14 mouse cellular contexts compared by ENCODE assay signal in the genomic region with DNA sequence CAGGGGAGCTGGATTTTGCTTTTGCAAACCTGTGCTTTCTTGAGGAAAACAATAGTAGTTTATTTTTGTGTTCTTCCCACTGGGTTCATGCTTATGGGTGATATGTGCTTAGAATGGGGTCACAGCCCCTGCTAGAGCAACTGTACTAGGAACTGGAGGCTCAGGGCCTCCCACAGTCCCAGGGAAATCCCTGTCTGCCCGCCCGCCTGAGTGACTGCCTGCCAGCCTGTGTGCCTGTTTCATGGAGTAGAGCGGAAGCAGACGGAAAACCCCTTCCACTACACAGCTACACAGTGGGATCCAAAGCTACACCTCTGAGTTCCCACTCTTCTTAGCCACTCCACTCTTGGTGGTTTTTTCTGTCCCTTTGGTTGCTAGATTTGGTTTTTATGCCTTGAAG. TPM values are rescaled to one million over a fixed set of nuclear protein-coding genes. Genes with fewer than 3 reads are reported as not detected.
DNase-seq lines count a peak whose midpoint lies in the region; ATAC-seq and TF ChIP-seq lines count a peak whose summit lies in the region.
"Had no signal": no experiment of that assay in that cellular context is flagged by ENCODE, and none has a peak within 500 bp of the region (broad histone marks: within the 10 kb centered on the region; RNA-seq: fewer than 3 reads in every experiment).

No protein-coding gene starts in this region.

- no peaks in the 10 kb centered on the region for H3K9me3 ChIP-seq in forebrain, embryonic 14.5 days (replicated peaks; ENCODE audit: control insufficient read depth, low read length)
- H3K9me3 ChIP-seq in forebrain, embryonic 12.5 days, result no peaks in the 10 kb centered on the region
- no peaks in the 10 kb centered on the region for H3K9me3 ChIP-seq in neural tube, embryonic 13.5 days
- H3K9me3 ChIP-seq: neural tube, embryonic 12.5 days had no signal

- H3K4me2 ChIP-seq in forebrain, embryonic 14.5 days (ENCODE audit: low read length), result no peak overlapping the region
- H3K4me2 ChIP-seq in forebrain, embryonic 12.5 days, result no peak overlapping the region
- no peak overlapping the region for H3K4me2 ChIP-seq in neural tube, embryonic 13.5 days
- H3K4me2 ChIP-seq: neural tube, embryonic 12.5 days had no signal

- H3K27me3 ChIP-seq in forebrain, embryonic 14.5 days (replicated peaks; ENCODE audit: control insufficient read depth, insufficient read depth, low read length), result no peaks in the 10 kb centered on the region
- no peaks in the 10 kb centered on the region for H3K27me3 ChIP-seq in forebrain, embryonic 12.5 days
- H3K27me3 ChIP-seq in kidney, adult 2 months (replicated peaks; ENCODE audit: control insufficient read depth, insufficient read depth, low read length), result no peaks in the 10 kb centered on the region
- 0 out of 2 replicates have a peak, but pooled peaks cover 1% of the 10 kb centered on the region for H3K27me3 ChIP-seq in neural tube, embryonic 13.5 days
- H3K27me3 ChIP-seq: neural tube, embryonic 12.5 days had no signal

- no peak overlapping the region for H3K9ac ChIP-seq in forebrain, embryonic 14.5 days (ENCODE audit: low read length)
- H3K9ac ChIP-seq in forebrain, embryonic 12.5 days, result no peak overlapping the region
- H3K9ac ChIP-seq in neural tube, embryonic 13.5 days, result no peak overlapping the region
- H3K9ac ChIP-seq: neural tube, embryonic 12.5 days had no signal

- DNase-seq in forebrain, embryonic 14.5 days (ENCODE audit: low spot score), result no peak
- DNase-seq in kidney, adult 2 months, result no peak
- DNase-seq in kidney, postnatal 10 days, result no peak
- no peak for DNase-seq in neural tube, embryonic 10.5 days (ENCODE audit: extremely low spot score, low spot score)
- no peak for DNase-seq in frontal cortex, adult 2 months (ENCODE audit: extremely low spot score in 1 of 2, low spot score in 1 of 2)
- DNase-seq in cerebellum, postnatal 10 days, result no peak
- DNase-seq: adrenal gland, postnatal 10 days; gastrocnemius, postnatal 25 days; heart, postnatal 36 days; kidney, adult 8-10 months; lung, adult 18-20 months had no signal

- H3K4me1 ChIP-seq in forebrain, embryonic 14.5 days (ENCODE audit: control insufficient read depth, insufficient read depth, low read length), result 0 out of 2 replicates have a peak, but pooled peaks cover 3% of the 10 kb centered on the region
- peaks cover 34% of the 10 kb centered on the region; the same call in 1 of the 2 replicates for H3K4me1 ChIP-seq in forebrain, embryonic 12.5 days
- peaks cover 9% of the 10 kb centered on the region for H3K4me1 ChIP-seq in kidney, adult 2 months (ENCODE audit: control insufficient read depth, insufficient read depth, low read length)
- H3K4me1 ChIP-seq in neural tube, embryonic 13.5 days (replicated peaks), result peaks cover 57% of the 10 kb centered on the region

- 87% methylated on average over 4 of the region's 4 CpGs for WGBS in forebrain, embryonic 14.5 days
- 90% methylated on average over 4 of the region's 4 CpGs for WGBS in forebrain, embryonic 12.5 days
- 97% methylated on average over 4 of the region's 4 CpGs for WGBS in kidney, adult 2 months
- 83% methylated on average over 4 of the region's 4 CpGs for WGBS in neural tube, embryonic 13.5 days

- H3K36me3 ChIP-seq in forebrain, embryonic 14.5 days (ENCODE audit: control insufficient read depth, insufficient read depth, low read length), result no peaks in the 10 kb centered on the region
- no peaks in the 10 kb centered on the region for H3K36me3 ChIP-seq in forebrain, embryonic 12.5 days (replicated peaks)
- no peaks in the 10 kb centered on the region for H3K36me3 ChIP-seq in kidney, adult 2 months (ENCODE audit: control insufficient read depth, insufficient read depth, low read length)
- H3K36me3 ChIP-seq in neural tube, embryonic 13.5 days, result no peaks in the 10 kb centered on the region
- H3K36me3 ChIP-seq: neural tube, embryonic 12.5 days had no signal

- ATAC-seq in forebrain, embryonic 14.5 days, result no peak
- no peak for ATAC-seq in forebrain, embryonic 12.5 days (ENCODE audit: low FRiP score)
- ATAC-seq in neural tube, embryonic 13.5 days (ENCODE audit: low read depth), result no peak

- H3K4me3 ChIP-seq in forebrain, embryonic 14.5 days (ENCODE audit: low read depth, low read length), result no peak overlapping the region
- H3K4me3 ChIP-seq in forebrain, embryonic 12.5 days (replicated peaks), result no peak overlapping the region
- H3K4me3 ChIP-seq in kidney, adult 2 months (ENCODE audit: insufficient read depth, low read depth, low read length), result no peak overlapping the region
- H3K4me3 ChIP-seq in neural tube, embryonic 13.5 days, result no peak overlapping the region
- H3K4me3 ChIP-seq: neural tube, embryonic 12.5 days had no signal

- H3K27ac ChIP-seq in forebrain, embryonic 14.5 days (ENCODE audit: low read depth, low read length), result 0 out of 2 replicates have a peak overlapping the region, but pooled peaks have one; percentile 67
- no peak overlapping the region for H3K27ac ChIP-seq in forebrain, embryonic 12.5 days
- H3K27ac ChIP-seq in kidney, adult 2 months (ENCODE audit: insufficient read depth, low read depth, low read length), result peak overlapping the region; percentile 95
- H3K27ac ChIP-seq in neural tube, embryonic 13.5 days (replicated peaks), result peak overlapping the region; percentile 78
- H3K27ac ChIP-seq: neural tube, embryonic 12.5 days had no signal

- TF ChIP-seq CTCF in kidney, adult 2 months (conservative IDR thresholded peaks at IDR 0.05; ENCODE audit: insufficient read depth, insufficient read length, low read depth, low read length), result no peak

- TF ChIP-seq POLR2A in kidney, adult 2 months (IDR thresholded peaks at IDR 0.05; ENCODE audit: low read depth, low read length), result no peak

RNA-seq across cellular contexts. Expression of a gene that starts 27.1 kb away (rescaled TPM):
- polyA plus RNA-seq in forebrain, embryonic 14.5 days (2014; fragmentation: Nextera tagmentation; extraction: Ambion mirVana), result 74.0 and 87.5 TPM in 2 replicates
- 40.5 and 40.6 TPM in 2 replicates for polyA plus RNA-seq in forebrain, embryonic 12.5 days (2016; fragmentation: Nextera tagmentation; extraction: Ambion mirVana)
- polyA plus RNA-seq in kidney, adult 2 months (2012; rRNA removed), result 6.2 and 8.5 TPM in 2 replicates
- 50.9 and 51.6 TPM in 2 replicates for polyA plus RNA-seq in neural tube, embryonic 13.5 days (2015; fragmentation: Nextera tagmentation; extraction: Ambion mirVana)
- 42.3 and 44.1 TPM in 2 replicates for polyA plus RNA-seq in frontal cortex, adult 2 months (2012; rRNA removed)
